In genomic region chr1:134962053-134962803, GRCm38 (mm10) we compare ENCODE assay signal across 8 mouse cellular contexts. TPM values are rescaled to one million over a fixed set of nuclear protein-coding genes. Genes with fewer than 3 reads are reported as not detected.
DNase-seq lines count a peak whose midpoint lies in the region; ATAC-seq and TF ChIP-seq lines count a peak whose summit lies in the region.

TSS of gene Ube2t (plus strand) at chr1:134962565.

- H3K27me3 ChIP-seq in kidney, embryonic 14.5 days (ENCODE audit: control insufficient read depth, insufficient read depth, low read length), result no peaks in the 10 kb centered on the region
- no peaks in the 10 kb centered on the region for H3K27me3 ChIP-seq in limb, embryonic 15.5 days

- peak within 1 kb of the TSS; percentile 75 for H3K4me3 ChIP-seq in bone marrow macrophage, adult 2 months (ENCODE audit: insufficient read depth, low read length)
- H3K4me3 ChIP-seq in embryonic fibroblast, embryonic 13.5 days (ENCODE audit: insufficient read depth, low read length), result peak within 1 kb of the TSS; percentile 94
- peak within 1 kb of the TSS; percentile 62 for H3K4me3 ChIP-seq in kidney, embryonic 14.5 days (ENCODE audit: low read length)
- H3K4me3 ChIP-seq in limb, embryonic 15.5 days, result peak within 1 kb of the TSS; percentile 80

- TF ChIP-seq CTCF in bone marrow macrophage, adult 2 months (IDR thresholded peaks at IDR 0.05; ENCODE audit: low read depth, low read length), result no peak
- no peak for TF ChIP-seq CTCF in embryonic fibroblast, embryonic 13.5 days (IDR thresholded peaks at IDR 0.05; ENCODE audit: borderline replicate concordance, insufficient read depth, low read length)

- WGBS in kidney, embryonic 14.5 days, result 2% methylated on average over 50 of the region's 50 CpGs
- 2% methylated on average over 50 of the region's 50 CpGs for WGBS in limb, embryonic 15.5 days

- H3K9ac ChIP-seq in kidney, embryonic 14.5 days (ENCODE audit: low read depth, low read length), result peak within 1 kb of the TSS; percentile 66
- peak within 1 kb of the TSS; percentile 54 for H3K9ac ChIP-seq in limb, embryonic 15.5 days

- 0 out of 2 replicates have a peak within 1 kb of the TSS, but pooled peaks have one; percentile 14 for H3K27ac ChIP-seq in bone marrow macrophage, adult 2 months (ENCODE audit: insufficient read depth, low read depth, low read length)
- no peak within 1 kb of the TSS for H3K27ac ChIP-seq in embryonic fibroblast, embryonic 13.5 days (ENCODE audit: insufficient read depth, low read length)
- H3K27ac ChIP-seq in kidney, embryonic 14.5 days (ENCODE audit: low read depth, low read length), result no peak within 1 kb of the TSS
- 0 out of 2 replicates have a peak within 1 kb of the TSS, but pooled peaks have one; percentile 22 for H3K27ac ChIP-seq in limb, embryonic 15.5 days

- peak within 1 kb of the TSS; percentile 66 for H3K4me2 ChIP-seq in kidney, embryonic 14.5 days (replicated peaks; ENCODE audit: low read depth, low read length)
- H3K4me2 ChIP-seq in limb, embryonic 15.5 days, result peak within 1 kb of the TSS; percentile 75

- H3K9me3 ChIP-seq in kidney, embryonic 14.5 days (ENCODE audit: control insufficient read depth, low read length), result no peaks in the 10 kb centered on the region
- no peaks in the 10 kb centered on the region for H3K9me3 ChIP-seq in limb, embryonic 15.5 days

- DNase-seq in A20 (ENCODE audit: low read depth, low spot score), result peak; percentile 98
- DNase-seq in heart, adult 9 months (ENCODE audit: low spot score in 2 of 2), result peak; percentile 93 to 95
- peak; percentile 72 to 88 for DNase-seq in monocyte, adult 2 months (ENCODE audit: low read depth in 1 of 2, low spot score in 2 of 2)
- DNase-seq in spleen, postnatal 36 days (ENCODE audit: low spot score in 2 of 2), result peak; percentile 95

- TF ChIP-seq POLR2A in bone marrow macrophage, adult 2 months (IDR thresholded peaks at IDR 0.05; ENCODE audit: borderline replicate concordance, low read depth, low read length), result no peak
- TF ChIP-seq POLR2A in embryonic fibroblast, embryonic 13.5 days (IDR thresholded peaks at IDR 0.05; ENCODE audit: low read depth, low read length), result peak; percentile 80

- peak; percentile 100 for ATAC-seq in kidney, embryonic 14.5 days (ENCODE audit: low FRiP score, low TSS enrichment)
- ATAC-seq in limb, embryonic 15.5 days (ENCODE audit: insufficient number of reproducible peaks, low FRiP score, low TSS enrichment, low read depth), result peak; percentile 99

- peaks cover 5% of the 10 kb centered on the region for H3K4me1 ChIP-seq in bone marrow macrophage, adult 2 months (ENCODE audit: control insufficient read depth, insufficient read depth, low read length)
- no peaks in the 10 kb centered on the region for H3K4me1 ChIP-seq in embryonic fibroblast, embryonic 13.5 days (ENCODE audit: control insufficient read depth, insufficient read depth, low read length)
- no peaks in the 10 kb centered on the region for H3K4me1 ChIP-seq in kidney, embryonic 14.5 days (ENCODE audit: control insufficient read depth, insufficient read depth, low read length)
- H3K4me1 ChIP-seq in limb, embryonic 15.5 days, result peaks cover 16% of the 10 kb centered on the region; the same call in 1 of the 2 replicates

- H3K36me3 ChIP-seq in kidney, embryonic 14.5 days (ENCODE audit: control insufficient read depth, insufficient read depth, low read length), result no peaks in the 10 kb centered on the region
- H3K36me3 ChIP-seq in limb, embryonic 15.5 days, result no peaks in the 10 kb centered on the region

RNA-seq across cellular contexts. Expression of gene Ube2t, which starts in this region (rescaled TPM):
- 20.3 and 33.5 TPM in 2 replicates for polyA plus RNA-seq in bone marrow macrophage, adult 2 months (2012; ENCODE audit: insufficient read depth, insufficient read length, missing spikeins)
- 12.0 and 19.0 TPM in 2 replicates for polyA plus RNA-seq in embryonic fibroblast, embryonic 13.5 days (2011; ENCODE audit: insufficient read length, low read depth, missing spikeins)
- 40.6 and 50.3 TPM in 2 replicates for polyA plus RNA-seq in kidney, embryonic 14.5 days (2014; fragmentation: Nextera tagmentation; extraction: Ambion mirVana)
- polyA plus RNA-seq in limb, embryonic 15.5 days (2015; fragmentation: Nextera tagmentation; extraction: Ambion mirVana), result 25.3 and 25.7 TPM in 2 replicates

Comparison
In these comparisons a context has a peak if more than half of its experiments do, and no peak if none do; other contexts are left out.
1. H3K27ac ChIP-seq: peak in bone marrow macrophage, adult 2 months (single experiment) and limb, embryonic 15.5 days (single experiment); none in embryonic fibroblast, embryonic 13.5 days (single experiment) and kidney, embryonic 14.5 days (single experiment).
2. Peak in every context shown above with its lines, with median percentiles within 50 percentile points of each other: DNase-seq and H3K4me3 ChIP-seq.